Comparison of ENCODE assay signal across 24 mouse cellular contexts in genomic region chr6:61271033-61271432, GRCm38 (mm10).
DNase-seq lines count a peak whose midpoint lies in the region; ATAC-seq and TF ChIP-seq lines count a peak whose summit lies in the region.
"Had no signal": no experiment of that assay in that cellular context is flagged by ENCODE, and none has a peak within 500 bp of the region (broad histone marks: within the 10 kb centered on the region; RNA-seq: fewer than 3 reads in every experiment).

No protein-coding gene starts in this region.

- no peaks in the 10 kb centered on the region for H3K36me3 ChIP-seq in forebrain, embryonic 15.5 days
- H3K36me3 ChIP-seq in forebrain, embryonic 14.5 days (ENCODE audit: control insufficient read depth, insufficient read depth, low read length), result no peaks in the 10 kb centered on the region
- H3K36me3 ChIP-seq in intestine, embryonic 15.5 days, result no peaks in the 10 kb centered on the region
- H3K36me3 ChIP-seq in intestine, postnatal 0 days (ENCODE audit: control insufficient read depth, insufficient read depth), result no peaks in the 10 kb centered on the region
- H3K36me3 ChIP-seq in midbrain, embryonic 12.5 days, result no peaks in the 10 kb centered on the region
- H3K36me3 ChIP-seq in midbrain, embryonic 13.5 days, result no peaks in the 10 kb centered on the region
- H3K36me3 ChIP-seq: embryonic facial prominence, embryonic 13.5 days; heart, embryonic 10.5 days; lung, embryonic 15.5 days; midbrain, embryonic 10.5 days; neural tube, embryonic 13.5 days had no signal

- DNase-seq in forebrain, embryonic 14.5 days (ENCODE audit: low spot score), result no peak
- DNase-seq in neural tube, embryonic 10.5 days (ENCODE audit: extremely low spot score, low spot score), result no peak
- DNase-seq: adrenal gland, postnatal 14 days; cerebellum, adult 11 months; cerebellum, adult 9-10 months; cerebellum, postnatal 36 days; gastrocnemius, postnatal 10 days; kidney, postnatal 14 days; liver; lung, postnatal 36 days; right cerebral cortex, postnatal 4 days had no signal

- H3K4me3 ChIP-seq in forebrain, embryonic 15.5 days, result no peak overlapping the region
- H3K4me3 ChIP-seq in forebrain, embryonic 14.5 days (ENCODE audit: low read depth, low read length), result no peak overlapping the region
- no peak overlapping the region for H3K4me3 ChIP-seq in intestine, embryonic 15.5 days (replicated peaks)
- H3K4me3 ChIP-seq in intestine, postnatal 0 days (ENCODE audit: low read depth, low read length), result no peak overlapping the region
- H3K4me3 ChIP-seq in midbrain, embryonic 12.5 days, result no peak overlapping the region
- no peak overlapping the region for H3K4me3 ChIP-seq in midbrain, embryonic 13.5 days (replicated peaks)
- H3K4me3 ChIP-seq: embryonic facial prominence, embryonic 13.5 days; heart, embryonic 10.5 days; lung, embryonic 15.5 days; midbrain, embryonic 10.5 days; myocyte; neural tube, embryonic 13.5 days had no signal

- WGBS in forebrain, embryonic 15.5 days, result 63% methylated on average over 1 of the region's 2 CpGs
- WGBS in forebrain, embryonic 14.5 days, result 94% methylated on average over 1 of the region's 2 CpGs
- WGBS in intestine, embryonic 15.5 days, result 59% methylated on average over 2 of the region's 2 CpGs
- 76% methylated on average over 1 of the region's 2 CpGs for WGBS in intestine, postnatal 0 days
- whole genome bisulfite sequencing in midbrain, embryonic 12.5 days, result 59% methylated on average over 2 of the region's 2 CpGs
- WGBS in midbrain, embryonic 13.5 days, result 79% methylated on average over 1 of the region's 2 CpGs

- H3K27ac ChIP-seq in forebrain, embryonic 15.5 days (replicated peaks), result no peak overlapping the region
- H3K27ac ChIP-seq in forebrain, embryonic 14.5 days (ENCODE audit: low read depth, low read length), result no peak overlapping the region
- H3K27ac ChIP-seq in intestine, embryonic 15.5 days, result no peak overlapping the region
- H3K27ac ChIP-seq in intestine, postnatal 0 days (ENCODE audit: low read depth, low read length), result no peak overlapping the region
- no peak overlapping the region for H3K27ac ChIP-seq in midbrain, embryonic 12.5 days (replicated peaks)
- no peak overlapping the region for H3K27ac ChIP-seq in midbrain, embryonic 13.5 days
- H3K27ac ChIP-seq: embryonic facial prominence, embryonic 13.5 days; heart, embryonic 10.5 days; hindbrain, postnatal 0 days; lung, embryonic 15.5 days; midbrain, embryonic 10.5 days; neural tube, embryonic 13.5 days had no signal

- H3K27me3 ChIP-seq in forebrain, embryonic 15.5 days, result no peaks in the 10 kb centered on the region
- H3K27me3 ChIP-seq in forebrain, embryonic 14.5 days (replicated peaks; ENCODE audit: control insufficient read depth, insufficient read depth, low read length), result no peaks in the 10 kb centered on the region
- no peaks in the 10 kb centered on the region for H3K27me3 ChIP-seq in intestine, embryonic 15.5 days (replicated peaks)
- no peaks in the 10 kb centered on the region for H3K27me3 ChIP-seq in intestine, postnatal 0 days (replicated peaks; ENCODE audit: control insufficient read depth, insufficient read depth, low read length)
- H3K27me3 ChIP-seq in midbrain, embryonic 12.5 days, result no peaks in the 10 kb centered on the region
- H3K27me3 ChIP-seq in midbrain, embryonic 13.5 days, result no peaks in the 10 kb centered on the region
- H3K27me3 ChIP-seq: embryonic facial prominence, embryonic 13.5 days; lung, embryonic 15.5 days; neural tube, embryonic 13.5 days had no signal

- H3K9ac ChIP-seq in forebrain, embryonic 15.5 days (replicated peaks), result no peak overlapping the region
- H3K9ac ChIP-seq in forebrain, embryonic 14.5 days (ENCODE audit: low read length), result no peak overlapping the region
- H3K9ac ChIP-seq in intestine, embryonic 15.5 days, result no peak overlapping the region
- no peak overlapping the region for H3K9ac ChIP-seq in intestine, postnatal 0 days (ENCODE audit: low read depth, low read length)
- H3K9ac ChIP-seq in midbrain, embryonic 12.5 days (replicated peaks), result no peak overlapping the region
- H3K9ac ChIP-seq in midbrain, embryonic 13.5 days (replicated peaks), result no peak overlapping the region
- H3K9ac ChIP-seq: embryonic facial prominence, embryonic 13.5 days; lung, embryonic 15.5 days; neural tube, embryonic 13.5 days had no signal

- H3K4me2 ChIP-seq in forebrain, embryonic 15.5 days (replicated peaks), result no peak overlapping the region
- no peak overlapping the region for H3K4me2 ChIP-seq in forebrain, embryonic 14.5 days (ENCODE audit: low read length)
- H3K4me2 ChIP-seq in intestine, embryonic 15.5 days (replicated peaks), result no peak overlapping the region
- no peak overlapping the region for H3K4me2 ChIP-seq in intestine, postnatal 0 days (replicated peaks; ENCODE audit: low read depth)
- H3K4me2 ChIP-seq in midbrain, embryonic 12.5 days (replicated peaks), result no peak overlapping the region
- H3K4me2 ChIP-seq in midbrain, embryonic 13.5 days (replicated peaks), result no peak overlapping the region
- H3K4me2 ChIP-seq: embryonic facial prominence, embryonic 13.5 days; lung, embryonic 15.5 days; neural tube, embryonic 13.5 days had no signal

- no peaks in the 10 kb centered on the region for H3K9me3 ChIP-seq in forebrain, embryonic 15.5 days
- H3K9me3 ChIP-seq in forebrain, embryonic 14.5 days (replicated peaks; ENCODE audit: control insufficient read depth, low read length), result no peaks in the 10 kb centered on the region
- no peaks in the 10 kb centered on the region for H3K9me3 ChIP-seq in intestine, embryonic 15.5 days
- no peaks in the 10 kb centered on the region for H3K9me3 ChIP-seq in intestine, postnatal 0 days (ENCODE audit: control insufficient read depth)
- H3K9me3 ChIP-seq in midbrain, embryonic 12.5 days, result no peaks in the 10 kb centered on the region
- no peaks in the 10 kb centered on the region for H3K9me3 ChIP-seq in midbrain, embryonic 13.5 days
- H3K9me3 ChIP-seq: embryonic facial prominence, embryonic 13.5 days; heart, embryonic 10.5 days; lung, embryonic 15.5 days; midbrain, embryonic 10.5 days; neural tube, embryonic 13.5 days had no signal

- peaks cover 4% of the 10 kb centered on the region; the same call in 1 of the 2 replicates for H3K4me1 ChIP-seq in forebrain, embryonic 15.5 days
- no peaks in the 10 kb centered on the region for H3K4me1 ChIP-seq in forebrain, embryonic 14.5 days (ENCODE audit: control insufficient read depth, insufficient read depth, low read length)
- no peaks in the 10 kb centered on the region for H3K4me1 ChIP-seq in intestine, embryonic 15.5 days (replicated peaks)
- H3K4me1 ChIP-seq in intestine, postnatal 0 days (replicated peaks; ENCODE audit: control insufficient read depth, insufficient read depth, low read length), result no peaks in the 10 kb centered on the region
- H3K4me1 ChIP-seq in midbrain, embryonic 12.5 days, result no peaks in the 10 kb centered on the region
- no peaks in the 10 kb centered on the region for H3K4me1 ChIP-seq in midbrain, embryonic 13.5 days (replicated peaks)
- H3K4me1 ChIP-seq: embryonic facial prominence, embryonic 13.5 days; lung, embryonic 15.5 days; midbrain, embryonic 10.5 days; neural tube, embryonic 13.5 days had no signal

- ATAC-seq in forebrain, embryonic 15.5 days (replicated peaks), result peak; percentile 30; the same call in 1 of the 2 replicates
- no peak for ATAC-seq in forebrain, embryonic 14.5 days
- ATAC-seq in intestine, embryonic 15.5 days, result 0 out of 2 replicates have a peak, but pooled peaks have one; percentile 25
- ATAC-seq in intestine, postnatal 0 days, result no peak; the same call in 1 of the 2 replicates
- 0 out of 2 replicates have a peak, but pooled peaks have one; percentile 12 for ATAC-seq in midbrain, embryonic 12.5 days (ENCODE audit: low FRiP score, low read depth)
- ATAC-seq in midbrain, embryonic 13.5 days, result no peak
- ATAC-seq: hindbrain, postnatal 0 days; intestine, embryonic 16.5 days had no signal

- TF ChIP-seq CTCF in intestine, postnatal 0 days (IDR thresholded peaks at IDR 0.05; ENCODE audit: low read depth), result no peak

Comparison
In these comparisons a context has a peak if more than half of its experiments do, and no peak if none do; other contexts are left out.
1. ATAC-seq: peak in forebrain, embryonic 15.5 days (single experiment), intestine, embryonic 15.5 days (single experiment) and midbrain, embryonic 12.5 days (single experiment); none in forebrain, embryonic 14.5 days (single experiment), intestine, postnatal 0 days (single experiment) and midbrain, embryonic 13.5 days (single experiment).